In genomic region chr4:43000141-43000986, GRCm38 (mm10) we compare ENCODE assay signal across 8 mouse cellular contexts. TPM values are rescaled to one million over a fixed set of nuclear protein-coding genes. Genes with fewer than 3 reads are reported as not detected.
DNase-seq lines count a peak whose midpoint lies in the region; ATAC-seq and TF ChIP-seq lines count a peak whose summit lies in the region.
"Not testable (repeated sequence)": the region's sequence is repeated elsewhere in the genome, so short reads cannot be mapped to it uniquely, and the experiment has no call there.

Gene Vcp, minus strand, starts transcription at chr4:43000507.

- not testable (repeated sequence) for H3K27me3 ChIP-seq in forebrain, embryonic 15.5 days

- in situ Hi-C loops in ES-E14 (cut with MboI; ENCODE audit: low sequenced_read_pairs in 2 of 2, unreplicated experiment in 2 of 2): not testable (repeated sequence)

- not testable (repeated sequence) for TF ChIP-seq CTCF in lung, adult 2 months (IDR thresholded peaks at IDR 0.05; ENCODE audit: insufficient read depth, low read length)

- H3K4me2 ChIP-seq in forebrain, embryonic 15.5 days (replicated peaks): peak within 1 kb of the TSS; percentile 83

- intact Hi-C loops in heart, postnatal 25 days (cut with DNase I): not testable (repeated sequence)

- TF ChIP-seq POLR2A in lung, adult 2 months (IDR thresholded peaks at IDR 0.05; ENCODE audit: borderline replicate concordance, extremely low read depth, low read depth, low read length): not testable (repeated sequence)

- peak within 1 kb of the TSS; percentile 99 for H3K9ac ChIP-seq in ES-E14 (ENCODE audit: insufficient read depth, low read depth, low read length, poor library complexity, severe bottlenecking)
- H3K9ac ChIP-seq in forebrain, embryonic 15.5 days (replicated peaks): peak within 1 kb of the TSS; percentile 97

- H3K4me3 ChIP-seq in ES-E14 (ENCODE audit: insufficient read depth in 1 of 2, low read depth in 1 of 2, low read length in 2 of 2, poor library complexity in 1 of 2, severe bottlenecking in 1 of 2): peak within 1 kb of the TSS; percentile 94 to 96
- peak within 1 kb of the TSS; percentile 100 for H3K4me3 ChIP-seq in forebrain, embryonic 15.5 days
- H3K4me3 ChIP-seq in lung, adult 2 months (replicated peaks; ENCODE audit: extremely low read depth, low read depth, low read length): peak within 1 kb of the TSS; percentile 100

- not testable (repeated sequence) for H3K4me1 ChIP-seq in ES-E14 (ENCODE audit: control insufficient read depth in 2 of 2, insufficient read depth in 2 of 2, low read length in 2 of 2, poor library complexity in 1 of 2)
- peaks cover 29% of the 10 kb centered on the region for H3K4me1 ChIP-seq in forebrain, embryonic 15.5 days
- H3K4me1 ChIP-seq in lung, adult 2 months (ENCODE audit: control insufficient read depth, insufficient read depth, low read length): peaks cover 15% of the 10 kb centered on the region

- not testable (repeated sequence) for H3K9me3 ChIP-seq in ES-E14 (ENCODE audit: control insufficient read depth, insufficient read depth, low read depth, low read length); forebrain, embryonic 15.5 days

- H3K36me3 ChIP-seq in ES-E14 (ENCODE audit: control insufficient read depth, insufficient read depth, low read length, poor library complexity, severe bottlenecking); forebrain, embryonic 15.5 days: not testable (repeated sequence)

- H3K27ac ChIP-seq in ES-E14 (ENCODE audit: insufficient read depth, low read depth, low read length, poor library complexity, severe bottlenecking): peak within 1 kb of the TSS; percentile 95
- peak within 1 kb of the TSS; percentile 99 for H3K27ac ChIP-seq in forebrain, embryonic 15.5 days (replicated peaks)

- ATAC-seq in forebrain, embryonic 15.5 days (replicated peaks): peak; percentile 99
- ATAC-seq in neutrophil, adult 5-6 weeks (ENCODE audit: extremely low read depth, insufficient number of reproducible peaks, low FRiP score, poor library complexity, severe bottlenecking): peak; percentile 98

- whole genome bisulfite sequencing in forebrain, embryonic 15.5 days: under 1% methylated on average over 51 of the region's 56 CpGs
- under 1% methylated on average over 54 of the region's 56 CpGs for WGBS in lung, adult 2 months

- peak; percentile 95 for DNase-seq in ES-E14 (ENCODE audit: low read depth, low spot score)
- peak; percentile 99 for DNase-seq in cerebellum, adult 11-12 months
- DNase-seq in heart, postnatal 25 days (ENCODE audit: low spot score): peak; percentile 99
- DNase-seq in layer of hippocampus, adult 18-20 months (ENCODE audit: low spot score in 2 of 2): peak; percentile 99 to 100
- peak; percentile 98 for DNase-seq in lung, adult 2 months
- DNase-seq in thymus, adult 18-20 months: peak; percentile 98 to 99

TF ChIP-seq in ES-E14, 5 proteins besides CTCF, POLR2A, EP300 and RAD21:
- TF ChIP-seq MAFK (IDR thresholded peaks at IDR 0.05; ENCODE audit: insufficient read depth, low read depth, low read length): 0 out of 2 replicates have a peak, but pooled peaks have one; percentile 14
- TF ChIP-seq CHD2 (IDR thresholded peaks at IDR 0.05; ENCODE audit: low read depth, low read length): peak; percentile 90

RNA-seq across cellular contexts. Expression of gene Vcp, which starts in this region (rescaled TPM):
- total RNA-seq in ES-E14 (2012; rRNA removed): 155 and 267 TPM in 2 replicates
- 505 and 521 TPM in 2 replicates for polyA plus RNA-seq in forebrain, embryonic 15.5 days (2015; fragmentation: Nextera tagmentation; extraction: Ambion mirVana)
- 100 to 1,000 TPM; 244 to 266 TPM for total RNA-seq in heart, postnatal 25 days (2021)
- total RNA-seq in layer of hippocampus, adult 18-20 months (2021): 100 to 1,000 TPM; 177 to 190 TPM
- 118 and 146 TPM in 2 replicates for polyA plus RNA-seq in lung, adult 2 months (2012; rRNA removed)
- total RNA-seq in neutrophil, adult 5-6 weeks (2017): 115 and 128 TPM in 2 replicates

Comparison
In these comparisons a context has a peak if more than half of its experiments do, and no peak if none do; other contexts are left out.
1. Peak in every context shown above with its lines: DNase-seq, ATAC-seq, H3K4me3 ChIP-seq and H3K27ac ChIP-seq.